Mouse (Mus musculus): ENCODE measurements around the gene Spryd4.
A peak's percentile ranks its signal among the peaks of the same experiment; 100 is the strongest.
"Not testable (repeated sequence)": the region's sequence is repeated elsewhere in the genome, so short reads cannot be mapped to it uniquely, and the experiment has no call there.

The Spryd4 gene

GRCm38 (mm10) chr10:128211390-128212108 is at the start of gene Spryd4:
TSS of gene Spryd4 (minus strand) at chr10:128211807.
- peak; percentile 92 for DNase-seq

- not testable (repeated sequence) for DNase-seq
Measured at GRCm38 (mm10) chr10:128260376-128260775, 48.8 kb upstream of the Spryd4 start.

- DNase-seq = no peak
Measured at GRCm38 (mm10) chr10:128259946-128260345, 48.3 kb upstream of the Spryd4 start.

GRCm38 (mm10) chr10:128258953-128259352 is 47.3 kb upstream of the Spryd4 start:
- DNase-seq = peak; percentile 44

- DNase-seq = no peak
Measured at GRCm38 (mm10) chr10:128256328-128256727, 44.7 kb upstream of the Spryd4 start.

GRCm38 (mm10) chr10:128255925-128256324 is 44.3 kb upstream of the Spryd4 start:
- no peak for DNase-seq

- no peak for DNase-seq
Measured at GRCm38 (mm10) chr10:128253677-128254255, 42.2 kb upstream of the Spryd4 start, which contains the start of gene Apon. TSS of gene Apon (plus strand) at chr10:128254096.

- no peak for DNase-seq
Measured at GRCm38 (mm10) chr10:128250565-128250964, 39.0 kb upstream of the Spryd4 start.

GRCm38 (mm10) chr10:128247020-128247732 is 35.6 kb upstream of the Spryd4 start:
- no peak for DNase-seq

GRCm38 (mm10) chr10:128244121-128244520 is 32.5 kb upstream of the Spryd4 start:
- DNase-seq = no peak

- DNase-seq = no peak
Measured at GRCm38 (mm10) chr10:128243252-128243651, 31.6 kb upstream of the Spryd4 start.

GRCm38 (mm10) chr10:128240131-128240530 is 28.5 kb upstream of the Spryd4 start:
- DNase-seq = no peak

GRCm38 (mm10) chr10:128239140-128239539 is 27.5 kb upstream of the Spryd4 start:
- DNase-seq = no peak

- no peak for DNase-seq
Measured at GRCm38 (mm10) chr10:128237807-128238480, 26.3 kb upstream of the Spryd4 start.

GRCm38 (mm10) chr10:128236321-128236720 is 24.7 kb upstream of the Spryd4 start:
- DNase-seq = no peak

- peak; percentile 68 for DNase-seq
Measured at GRCm38 (mm10) chr10:128232420-128232985, 20.9 kb upstream of the Spryd4 start.

- DNase-seq = peak; percentile 90
Measured at GRCm38 (mm10) chr10:128231697-128232419, 20.3 kb upstream of the Spryd4 start, which contains the start of gene Timeless. TSS of gene Timeless (plus strand) at chr10:128232065.

- DNase-seq = no peak
Measured at GRCm38 (mm10) chr10:128231146-128231545, 19.5 kb upstream of the Spryd4 start.

- no peak for DNase-seq
Measured at GRCm38 (mm10) chr10:128230582-128230981, 19.0 kb upstream of the Spryd4 start.

- DNase-seq = no peak
Measured at GRCm38 (mm10) chr10:128228009-128228408, 16.4 kb upstream of the Spryd4 start.

- DNase-seq = no peak
Measured at GRCm38 (mm10) chr10:128227592-128227991, 16.0 kb upstream of the Spryd4 start.

- DNase-seq = no peak
Measured at GRCm38 (mm10) chr10:128225538-128225937, 13.9 kb upstream of the Spryd4 start, which contains the start of gene Mip. TSS of gene Mip (plus strand) at chr10:128225838.

Data from liver (tissue).